Mouse (Mus musculus) liver, postnatal 0 days (tissue): ENCODE results near the gene Gtpbp4. TPM values are rescaled to one million over a fixed set of nuclear protein-coding genes. Genes with fewer than 3 reads are reported as not detected.
"Not testable (repeated sequence)": the region's sequence is repeated elsewhere in the genome, so short reads cannot be mapped to it uniquely, and the experiment has no call there.

Source experiments
- ATAC-seq: fragments of 200-750 bp; cut with Nextera tagmentation; 2 replicates; pipeline ENCODE4 v1.8.0; 2017; ENCODE audit warnings: mild to moderate bottlenecking, moderate library complexity
- DNase-seq: peaks from one replicate; pipeline ENCODE4 v3.0.0-alpha.2; 2016
- H3K27ac ChIP-seq: fragments of 300-500 bp; sonication (generic); 2 replicates; pipeline ENCODE4 v1.5.1; 2014; ENCODE audit warnings: antibody characterized with exemption, moderate library complexity, mild to moderate bottlenecking, low read depth
- H3K27me3 ChIP-seq: fragments of 300-500 bp; sonication (generic); 2 replicates; pipeline ENCODE4 v1.6.1; 2014; ENCODE audit warnings: low read length, control low read depth, mixed read lengths; ENCODE audit not compliant: insufficient read depth
- H3K36me3 ChIP-seq: fragments of 300-500 bp; sonication (generic); replicated peaks from 2 replicates; pipeline ENCODE4 v1.6.1; 2014; ENCODE audit warnings: mild to moderate bottlenecking, control low read depth, low read length, moderate library complexity, mixed read lengths; ENCODE audit not compliant: insufficient read depth
- H3K4me1 ChIP-seq: fragments of 300-500 bp; sonication (generic); 2 replicates; pipeline ENCODE4 v1.6.1; 2014; ENCODE audit warnings: antibody characterized with exemption, mild to moderate bottlenecking, control low read depth; ENCODE audit not compliant: insufficient read depth
- H3K4me2 ChIP-seq: fragments of 300-500 bp; sonication (generic); 2 replicates; pipeline ENCODE4 v1.6.1; 2014; ENCODE audit warnings: low read depth, mild to moderate bottlenecking, low read length, moderate library complexity, mixed read lengths
- H3K4me3 ChIP-seq: fragments of 300-500 bp; sonication (generic); 2 replicates; pipeline ENCODE4 v1.5.1; 2014; ENCODE audit warnings: low read depth, low read length
- H3K9ac ChIP-seq: fragments of 300-500 bp; sonication (generic); replicated peaks from 2 replicates; pipeline ENCODE4 v1.6.1; 2014; ENCODE audit warnings: mild to moderate bottlenecking, moderate library complexity
- H3K9me3 ChIP-seq: fragments of 300-500 bp; sonication (generic); 2 replicates; pipeline ENCODE4 v1.6.1; 2016; ENCODE audit warnings: mild to moderate bottlenecking, control low read depth, low read length, mixed read lengths
- CTCF ChIP-seq: sonication (generic); IDR thresholded peaks from 2 replicates; pipeline ENCODE4 v1.5.1; 2016; ENCODE audit warnings: antibody characterized with exemption, low read depth
- EP300 ChIP-seq: IDR thresholded peaks from 2 replicates; pipeline ENCODE4 v1.6.1; 2016; ENCODE audit warnings: antibody characterized with exemption, low read depth, mild to moderate bottlenecking
- WGBS: fragments of 180-500 bp; shearing (Covaris S2); extraction: QIAGEN DNeasy Blood & Tissue Kit; methylation state at CpG from one replicate; pipeline ENCODE4 v1.1.7; 2014; ENCODE audit not compliant: insufficient replicate concordance; 5-methylcytosine and 5-hydroxymethylcytosine counted together
- polyA plus RNA-seq: library from polyadenylated mRNA; unstranded; fragments of >200 nt; fragmentation: Nextera tagmentation; extraction: Ambion mirVana; gene quantifications from 2 replicates; pipeline ENCODE4 v1.2.1, GENCODE M21; 2015

Gene Gtpbp4
- polyA plus RNA-seq, 1 experiment from 2014 or later = 38.9 TPM

DNA sequence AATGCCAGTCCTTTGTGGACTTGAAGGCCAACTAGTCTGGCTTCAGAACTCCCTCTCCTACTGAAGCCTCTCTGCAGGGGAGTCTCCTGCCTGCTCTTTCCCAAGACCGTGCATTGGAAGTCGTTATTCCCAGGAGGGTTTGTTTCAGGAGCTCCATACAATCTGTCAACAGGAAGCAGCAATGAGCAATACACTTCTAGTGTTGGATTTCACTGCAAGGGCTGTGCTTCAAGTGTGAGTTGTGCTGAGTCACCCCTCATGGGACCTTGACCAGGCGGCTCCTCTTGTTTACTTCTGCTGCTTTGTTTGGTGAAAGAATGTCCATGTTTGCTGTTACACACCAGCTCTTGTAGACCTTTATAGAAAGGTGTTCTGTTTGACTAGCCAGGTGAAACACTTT, 18.5 kb upstream of the Gtpbp4 start:
- no peaks in the 10 kb centered on the region for H3K36me3 ChIP-seq
- H3K4me2 ChIP-seq = 0 out of 2 replicates have a peak overlapping the region, but pooled peaks have one; percentile 3
- DNase-seq = peak; percentile 69
- no peaks in the 10 kb centered on the region for H3K27me3 ChIP-seq
- H3K27ac ChIP-seq = peak overlapping the region; percentile 88
- WGBS = 16% methylated on average over 3 of the region's 3 CpGs
- no peak for TF ChIP-seq CTCF
- TF ChIP-seq EP300 = peak; percentile 76
- peak; percentile 81 for ATAC-seq
- H3K9me3 ChIP-seq = no peaks in the 10 kb centered on the region
- H3K9ac ChIP-seq = no peak overlapping the region
- peaks cover 38% of the 10 kb centered on the region for H3K4me1 ChIP-seq
- H3K4me3 ChIP-seq = no peak overlapping the region

DNA sequence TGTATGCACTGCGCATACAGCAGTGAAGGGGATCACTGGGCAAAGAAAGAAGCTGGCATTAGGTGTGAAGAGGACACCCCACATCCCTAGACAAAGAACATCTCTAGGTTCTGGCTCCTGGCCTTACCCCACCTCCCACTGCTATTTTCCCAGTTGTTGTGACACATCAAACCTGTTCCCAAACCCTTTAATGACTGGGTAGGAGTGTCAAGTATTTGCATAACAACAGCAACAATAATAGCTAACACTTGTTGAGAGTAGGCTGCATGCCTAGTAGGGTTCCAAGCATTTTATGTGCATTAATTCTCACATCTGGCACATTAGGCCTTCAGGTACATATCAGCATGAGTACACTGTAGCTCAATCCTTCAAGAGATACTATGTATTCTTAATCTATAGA, 17.6 kb upstream of the Gtpbp4 start:
- Histone ChIP-seq H3K27me3 (no peaks in the 10 kb centered on the region), H3K27ac (peak overlapping the region; percentile 88), H3K4me2 (no peak overlapping the region), H3K9ac (no peak overlapping the region), H3K4me1 (peaks cover 32% of the 10 kb centered on the region), H3K36me3 (no peaks in the 10 kb centered on the region), H3K4me3 (no peak overlapping the region), H3K9me3 (no peaks in the 10 kb centered on the region)
- ATAC-seq (0 out of 2 replicates have a peak, but pooled peaks have one; percentile 5), DNase-seq (no peak)
- TF ChIP-seq EP300 (no peak), CTCF (no peak)
- WGBS = 82% methylated on average over 1 of the region's 1 CpGs

GRCm38 (mm10) chr13:9011596-9012350, 15.9 kb upstream of the Gtpbp4 start:
- DNase-seq = peak; percentile 87
- no peak overlapping the region for H3K27ac ChIP-seq

GRCm38 (mm10) chr13:9003306-9003705, 7.4 kb upstream of the Gtpbp4 start:
- H3K9ac ChIP-seq = no peak overlapping the region
- no peak for DNase-seq
- TF ChIP-seq CTCF = no peak
- TF ChIP-seq EP300 = no peak
- 0 out of 2 replicates have a peak, but pooled peaks cover 3% of the 10 kb centered on the region for H3K4me1 ChIP-seq
- no peaks in the 10 kb centered on the region for H3K27me3 ChIP-seq
- no peak overlapping the region for H3K4me3 ChIP-seq
- 73% methylated on average over 2 of the region's 2 CpGs for WGBS
- no peak overlapping the region for H3K27ac ChIP-seq
- ATAC-seq = no peak
- no peak overlapping the region for H3K4me2 ChIP-seq
- H3K36me3 ChIP-seq = no peaks in the 10 kb centered on the region
- H3K9me3 ChIP-seq = no peaks in the 10 kb centered on the region

More at GRCm38 (mm10) chr13:9011596-9012350, 15.9 kb upstream of the Gtpbp4 start:
- peak; percentile 80 for ATAC-seq
- Histone ChIP-seq H3K4me1 (peaks cover 23% of the 10 kb centered on the region), H3K9ac (no peak overlapping the region), H3K4me3 (no peak overlapping the region), H3K27me3 (no peaks in the 10 kb centered on the region), H3K36me3 (no peaks in the 10 kb centered on the region), H3K9me3 (no peaks in the 10 kb centered on the region), H3K4me2 (no peak overlapping the region)
- TF ChIP-seq CTCF = no peak
- no peak for TF ChIP-seq EP300
- 67% methylated on average over 12 of the region's 12 CpGs for WGBS

DNA sequence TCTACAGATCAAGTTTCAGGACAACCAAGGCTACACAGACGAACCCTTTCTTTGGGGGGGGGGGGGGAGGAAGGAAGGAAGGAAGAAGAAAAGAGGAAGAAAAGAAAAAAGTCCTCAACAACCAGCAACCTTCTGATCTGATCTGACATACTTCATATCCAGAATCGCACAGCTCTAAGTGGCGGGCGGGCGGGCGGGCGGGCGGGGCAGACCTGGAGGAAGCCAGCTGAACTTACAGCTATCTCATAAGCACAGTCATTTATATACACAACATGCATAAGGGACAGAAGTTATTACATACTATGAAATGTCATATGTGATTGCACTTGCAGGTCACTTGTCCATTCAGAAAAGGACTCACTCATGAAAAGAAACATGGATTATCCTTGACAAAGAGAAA, 3.6 kb upstream of the Gtpbp4 start:
- Histone ChIP-seq H3K4me2 (peak overlapping the region; percentile 33; the same call in 1 of the 2 replicates), H3K36me3 (no peaks in the 10 kb centered on the region), H3K27ac (0 out of 2 replicates have a peak overlapping the region, but pooled peaks have one; percentile 29), H3K9ac (no peak overlapping the region), H3K9me3 (no peaks in the 10 kb centered on the region), H3K4me1 (peaks cover 9% of the 10 kb centered on the region), H3K4me3 (no peak overlapping the region), H3K27me3 (no peaks in the 10 kb centered on the region)
- DNase-seq = no peak
- no peak for TF ChIP-seq CTCF
- TF ChIP-seq EP300 = no peak
- 0 out of 2 replicates have a peak, but pooled peaks have one; percentile 14 for ATAC-seq
- WGBS = 58% methylated on average over 8 of the region's 8 CpGs

- H3K36me3 ChIP-seq, H3K4me3 ChIP-seq, H3K4me2 ChIP-seq, H3K9ac ChIP-seq, H3K27me3 ChIP-seq, ATAC-seq, DNase-seq, H3K9me3 ChIP-seq: not testable (repeated sequence)
- H3K4me1 ChIP-seq = peaks cover 13% of the 10 kb centered on the region
- H3K27ac ChIP-seq = peak overlapping the region; percentile 94
- 78% methylated on average over 5 of the region's 5 CpGs for WGBS
Observed at GRCm38 (mm10) chr13:8997221-8997620, 1.3 kb upstream of the Gtpbp4 start.
